Mouse (Mus musculus) brain, embryonic 14.5 days (tissue): ENCODE measurements at regions not wholly inside any gene's neighbourhood (a gene's known extent, or its start where the extent isn't known, plus 50 kb on each side); places are given as distances from the start of the nearest gene placed in this dataset.

ENCODE experiments used
- CTCF ChIP-seq: fragments of 200-500 bp; IDR thresholded peaks from 2 replicates; pipeline ENCODE4 v1.5.1; 2012; ENCODE audit warnings: inconsistent platforms, mild to moderate bottlenecking, moderate library complexity, borderline replicate concordance; ENCODE audit not compliant: insufficient read depth, insufficient read length; ENCODE audit errors: extremely low read depth
- POLR2A ChIP-seq: fragments of 200-500 bp; IDR thresholded peaks from 2 replicates; pipeline ENCODE4 v1.6.1; 2012; ENCODE audit warnings: mild to moderate bottlenecking, inconsistent platforms, borderline replicate concordance; ENCODE audit not compliant: poor library complexity, insufficient read depth, insufficient read length, severe bottlenecking; ENCODE audit errors: extremely low read depth

DNA sequence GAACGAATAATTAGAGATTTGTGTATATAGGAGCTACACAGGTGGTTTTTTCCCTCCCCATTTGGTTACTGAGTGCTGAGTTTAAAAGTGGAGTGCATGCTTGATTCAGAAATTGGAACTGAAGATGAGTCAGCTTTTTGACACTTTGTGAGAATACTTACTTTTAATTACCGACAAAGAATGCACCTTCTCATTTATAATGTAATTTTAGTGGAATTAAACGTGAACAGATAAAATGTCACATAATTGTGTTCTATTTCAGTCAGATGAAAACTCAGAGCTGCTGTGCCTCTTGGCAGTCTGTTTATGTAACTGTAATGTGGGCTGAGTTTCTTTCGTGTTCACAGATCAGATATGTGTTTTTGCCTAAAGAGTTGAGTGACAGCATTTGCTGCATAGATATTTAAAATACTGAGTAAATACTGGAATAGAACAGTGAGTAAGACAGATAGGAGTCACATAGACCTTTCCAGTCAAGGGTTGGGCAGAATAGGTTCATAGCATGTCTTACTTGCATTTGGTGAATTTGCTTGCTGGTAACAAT, 51.9 kb upstream of the Arhgap32 start:
- TF ChIP-seq POLR2A = no peak
- TF ChIP-seq CTCF = no peak
